Mouse (Mus musculus): ENCODE data around the gene Cxcl9.

Gene Cxcl9

GRCm38 (mm10) chr5:92345006-92345405, 17.1 kb upstream of the Cxcl9 start:
- no peak for DNase-seq (ENCODE audit: extremely low read depth, insufficient read length, low spot score)

DNA sequence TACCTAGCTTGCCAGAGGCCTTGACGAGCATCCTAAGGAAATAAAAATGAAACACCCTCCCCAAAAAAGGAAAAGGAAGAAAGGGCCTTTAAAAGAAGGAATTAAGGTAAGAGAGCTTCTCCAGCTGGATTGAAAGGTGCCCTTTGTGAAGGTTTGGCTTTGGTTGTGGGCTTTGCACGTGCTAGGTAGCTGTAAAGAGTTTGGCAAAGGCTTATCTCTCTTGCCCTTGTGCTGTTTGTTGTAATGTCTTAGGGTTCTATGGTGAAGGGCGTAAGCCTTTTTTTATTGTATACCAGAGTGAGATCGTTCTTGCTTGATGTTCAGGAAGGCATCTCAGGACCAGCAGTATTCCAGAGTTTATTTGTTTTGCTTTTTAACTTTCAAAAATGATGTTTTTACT, 12.7 kb upstream of the Cxcl9 start:
- DNase-seq (ENCODE audit: extremely low read depth, insufficient read length, low spot score): no peak

- DNase-seq (ENCODE audit: extremely low read depth, insufficient read length, low spot score): no peak
These were observed 8.9 kb upstream of the Cxcl9 start for GRCm38 (mm10) chr5:92336743-92337142.

GRCm38 (mm10) chr5:92332359-92332840, 4.5 kb upstream of the Cxcl9 start:
- no peak for DNase-seq (ENCODE audit: extremely low read depth, insufficient read length, low spot score)

DNA sequence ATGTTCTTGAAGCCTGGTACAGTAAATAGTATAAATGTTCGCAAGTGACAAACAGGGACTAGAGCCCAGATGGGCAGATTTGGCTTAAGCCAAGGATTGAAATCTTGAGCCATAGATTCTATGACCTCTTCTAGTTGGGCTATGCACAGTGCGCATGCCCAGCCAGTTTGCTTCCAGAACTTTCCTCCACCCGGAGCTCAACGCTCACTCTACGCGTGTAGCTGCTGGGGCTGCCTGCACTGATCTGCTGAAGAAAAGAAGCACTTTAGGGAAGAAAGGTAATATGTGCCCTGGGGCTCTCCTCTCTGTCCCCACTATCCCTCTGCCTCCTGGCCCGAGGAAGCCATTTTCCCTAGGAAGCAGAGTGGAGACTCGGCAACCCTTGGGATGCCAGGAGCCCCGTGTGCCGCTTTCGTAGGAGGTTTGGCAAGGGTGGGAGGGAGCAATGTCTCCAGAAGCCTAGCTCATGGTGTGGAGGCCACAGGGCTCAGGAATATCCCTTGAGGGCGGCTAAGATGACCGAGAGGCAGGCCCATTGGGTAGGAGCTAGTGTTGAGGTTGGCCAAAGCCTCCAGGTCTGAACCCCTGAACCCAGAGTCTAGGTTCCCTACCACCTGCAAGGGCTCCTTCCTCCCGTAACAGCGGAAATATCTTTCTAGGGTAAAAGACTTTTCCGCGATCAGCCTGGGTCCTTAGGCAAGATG, 3.9 kb upstream of the Cxcl9 start, which contains the start of gene Art3:
TSS of gene Art3 (plus strand) at position 193 of the 704 bp plus-strand sequence.
- no peak for DNase-seq (ENCODE audit: extremely low read depth, insufficient read length, low spot score)

GRCm38 (mm10) chr5:92331122-92331521, 3.2 kb upstream of the Cxcl9 start:
- DNase-seq (ENCODE audit: extremely low read depth, insufficient read length, low spot score): no peak

- DNase-seq (ENCODE audit: extremely low read depth, insufficient read length, low spot score): no peak
These were observed 512 bp downstream of the Cxcl9 start for GRCm38 (mm10) chr5:92327367-92327766.

GRCm38 (mm10) chr5:92323264-92323663, 4.6 kb downstream of the Cxcl9 start:
- DNase-seq (ENCODE audit: extremely low read depth, insufficient read length, low spot score): no peak

- no peak for DNase-seq (ENCODE audit: extremely low read depth, insufficient read length, low spot score)
These were observed 5.3 kb downstream of the Cxcl9 start for GRCm38 (mm10) chr5:92322612-92323011.

DNA sequence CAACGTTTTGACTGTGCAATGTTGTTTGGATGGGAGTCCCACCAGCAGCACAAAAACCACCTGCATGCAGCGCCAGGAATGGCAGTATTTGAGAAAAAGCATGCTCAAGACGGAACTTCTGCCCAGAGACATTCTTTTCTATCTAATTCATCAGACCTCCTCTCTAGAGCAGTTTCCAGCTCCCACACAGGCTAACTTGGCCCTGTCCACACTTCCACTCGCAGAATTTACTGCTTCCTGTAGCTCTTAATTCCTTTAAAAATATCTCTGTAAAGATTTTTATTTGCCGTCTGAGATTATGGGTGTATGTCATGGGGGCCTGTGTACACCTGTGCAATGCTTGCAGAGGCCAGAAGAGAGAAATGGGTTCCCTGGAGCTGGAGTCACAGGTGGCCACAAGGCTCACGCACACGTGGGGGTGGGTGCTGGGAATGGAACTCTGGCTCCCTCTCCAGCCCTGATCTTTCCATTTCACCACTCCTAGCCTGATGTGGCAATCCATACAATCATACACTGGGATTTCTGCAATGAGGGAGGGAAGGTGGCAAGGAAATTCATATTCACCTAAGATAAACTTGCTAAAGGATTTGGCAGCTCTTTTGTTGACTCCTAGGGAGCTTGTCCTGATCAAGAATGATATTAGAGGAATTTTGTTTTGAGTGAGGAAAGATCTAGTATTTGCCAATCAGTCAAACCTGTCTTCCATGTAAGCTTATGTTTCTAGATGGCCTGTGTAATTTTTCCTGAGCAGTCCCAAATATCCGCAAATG, 6.1 kb downstream of the Cxcl9 start:
- no peak for DNase-seq (ENCODE audit: extremely low read depth, insufficient read length, low spot score)

GRCm38 (mm10) chr5:92318596-92318995, 9.3 kb downstream of the Cxcl9 start:
- no peak for DNase-seq (ENCODE audit: extremely low read depth, insufficient read length, low spot score)

GRCm38 (mm10) chr5:92318119-92318518, 9.8 kb downstream of the Cxcl9 start:
- no peak for DNase-seq (ENCODE audit: extremely low read depth, insufficient read length, low spot score)

GRCm38 (mm10) chr5:92313776-92314175, 14.1 kb downstream of the Cxcl9 start:
- DNase-seq (ENCODE audit: extremely low read depth, insufficient read length, low spot score): no peak

GRCm38 (mm10) chr5:92312046-92312715, 15.7 kb downstream of the Cxcl9 start:
- DNase-seq (ENCODE audit: extremely low read depth, insufficient read length, low spot score): no peak

DNA sequence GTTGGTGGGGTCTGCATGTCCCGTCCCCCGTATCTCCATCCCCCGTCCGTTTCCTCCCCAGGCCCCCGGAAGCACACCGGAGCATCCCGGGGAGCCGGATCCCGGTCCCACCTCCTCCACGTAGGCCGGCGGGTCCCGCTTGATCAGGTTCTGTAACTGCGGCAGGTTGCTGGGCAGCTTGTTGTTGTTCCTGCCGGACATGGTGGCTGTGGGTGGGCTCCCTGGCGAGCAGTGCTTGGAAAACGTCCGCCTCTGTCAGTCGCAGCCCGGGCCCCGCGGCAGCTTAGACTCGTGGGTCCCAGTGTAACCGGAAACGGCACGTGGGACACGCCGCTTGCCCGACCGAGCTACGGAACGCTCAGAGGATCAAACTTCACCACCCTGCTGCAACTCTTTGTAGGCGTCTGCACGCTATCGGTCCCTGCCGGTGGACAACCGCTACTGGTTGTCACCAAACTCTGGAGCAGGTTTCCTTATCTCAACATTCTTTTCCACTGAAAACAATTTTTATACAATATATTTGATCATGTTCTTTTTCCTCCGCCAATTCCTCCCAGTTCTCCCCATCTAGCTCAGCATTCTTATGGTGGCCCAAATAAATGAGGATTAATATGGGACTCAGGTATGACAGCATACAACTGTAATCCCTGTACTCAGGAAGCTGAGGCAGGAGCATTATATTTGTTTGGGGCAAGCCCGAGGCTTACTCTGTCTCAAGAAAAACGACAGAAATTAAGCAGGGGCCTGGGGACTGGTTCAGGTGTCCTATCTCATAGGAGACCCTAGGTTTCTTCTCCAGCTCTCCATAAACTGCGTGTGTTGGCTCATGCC, 18.0 kb downstream of the Cxcl9 start, which contains the start of gene Sdad1:
TSS of gene Sdad1 (minus strand) at position 799 of the 831 bp plus-strand sequence.
- peak; percentile 88 for DNase-seq (ENCODE audit: extremely low read depth, insufficient read length, low spot score)

DNA sequence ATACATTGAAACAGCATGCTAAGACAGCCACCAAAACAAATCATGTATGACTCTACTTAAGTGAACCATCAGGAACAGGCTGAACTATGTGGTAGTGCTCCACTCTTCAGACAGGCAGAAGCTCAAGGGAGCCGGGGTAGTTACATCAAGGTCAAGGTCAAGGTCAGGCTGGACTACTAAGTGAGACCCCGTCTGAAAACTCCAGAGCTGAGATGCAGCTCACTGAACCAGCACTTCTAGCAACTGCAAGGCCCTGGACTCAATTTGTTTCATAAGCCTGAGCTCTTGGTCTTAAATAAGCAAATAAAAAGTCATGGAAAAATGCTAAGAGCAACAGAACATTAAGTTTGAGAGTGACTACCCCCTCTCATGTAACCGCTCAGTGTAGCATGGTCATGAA, 23.6 kb downstream of the Cxcl9 start:
- DNase-seq (ENCODE audit: extremely low read depth, insufficient read length, low spot score): no peak

DNA sequence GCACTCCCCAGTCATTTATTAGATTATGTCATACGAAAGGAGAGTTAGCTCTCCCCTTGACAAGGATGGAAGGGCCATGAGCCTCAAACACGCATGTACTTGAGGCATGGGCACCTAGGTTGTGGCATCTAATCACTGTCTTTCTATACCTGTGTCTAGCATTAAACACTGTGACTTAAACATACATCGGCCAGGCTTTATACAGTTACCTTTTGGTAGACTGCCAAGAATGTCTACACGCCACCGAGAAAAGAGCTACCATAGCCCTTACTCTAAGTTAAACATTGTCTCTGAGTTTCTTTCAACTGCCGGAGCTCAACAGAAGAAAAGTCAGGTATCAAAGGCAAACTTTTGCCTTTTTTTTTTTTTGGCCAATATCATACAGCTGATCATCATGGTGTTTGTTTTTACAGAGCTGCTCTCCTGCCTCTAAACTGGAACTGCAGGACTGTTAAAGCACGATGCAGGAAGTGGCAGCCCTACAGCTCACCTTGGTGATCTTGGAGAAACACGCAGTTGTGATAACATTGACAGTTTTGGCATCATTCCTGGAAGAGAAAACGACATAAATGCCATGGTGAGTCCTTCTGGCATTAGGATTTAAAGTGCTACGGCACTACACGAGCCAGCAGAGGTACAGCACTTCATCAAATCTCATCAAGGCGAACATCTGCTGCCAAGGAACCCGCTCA, 25.6 kb downstream of the Cxcl9 start:
- no peak for DNase-seq (ENCODE audit: extremely low read depth, insufficient read length, low spot score)

GRCm38 (mm10) chr5:92294525-92294924, 33.4 kb downstream of the Cxcl9 start:
- DNase-seq (ENCODE audit: extremely low read depth, insufficient read length, low spot score): no peak

GRCm38 (mm10) chr5:92291652-92292414, 36.0 kb downstream of the Cxcl9 start:
- DNase-seq (ENCODE audit: extremely low read depth, insufficient read length, low spot score): no peak

All from 3134 (cell line).